Mouse (Mus musculus): ENCODE data around the gene Rsu1. TPM values are rescaled to one million over a fixed set of nuclear protein-coding genes. Genes with fewer than 3 reads are reported as not detected.
A peak's percentile ranks its signal among the peaks of the same experiment; 100 is the strongest.

Rsu1 gene
- polyA plus RNA-seq, 1 experiment from 2014 or later: 68.3 TPM

GRCm38 (mm10) chr2:13169158-13169890 lies 101.9 kb downstream of the Rsu1 start:
- Histone ChIP-seq H3K36me3 (ENCODE audit: control insufficient read depth, insufficient read depth) (no peaks in the 10 kb centered on the region), H3K27me3 (replicated peaks; ENCODE audit: control insufficient read depth, insufficient read depth, low read length) (no peaks in the 10 kb centered on the region), H3K27ac (ENCODE audit: low read depth, low read length) (no peak overlapping the region), H3K4me2 (replicated peaks; ENCODE audit: low read depth) (no peak overlapping the region), H3K9ac (ENCODE audit: low read depth, low read length) (no peak overlapping the region), H3K9me3 (ENCODE audit: control insufficient read depth) (no peaks in the 10 kb centered on the region), H3K4me1 (replicated peaks; ENCODE audit: control insufficient read depth, insufficient read depth, low read length) (no peaks in the 10 kb centered on the region), H3K4me3 (ENCODE audit: low read depth, low read length) (no peak overlapping the region)
- 89% methylated on average over 4 of the region's 4 CpGs for WGBS
- no peak for TF ChIP-seq CTCF (IDR thresholded peaks at IDR 0.05; ENCODE audit: low read depth)
- ATAC-seq: no peak

- Histone ChIP-seq H3K9ac (ENCODE audit: low read depth, low read length) (no peak overlapping the region), H3K36me3 (ENCODE audit: control insufficient read depth, insufficient read depth) (no peaks in the 10 kb centered on the region), H3K4me2 (replicated peaks; ENCODE audit: low read depth) (no peak overlapping the region), H3K4me3 (ENCODE audit: low read depth, low read length) (no peak overlapping the region), H3K27me3 (replicated peaks; ENCODE audit: control insufficient read depth, insufficient read depth, low read length) (no peaks in the 10 kb centered on the region), H3K4me1 (replicated peaks; ENCODE audit: control insufficient read depth, insufficient read depth, low read length) (no peaks in the 10 kb centered on the region), H3K27ac (ENCODE audit: low read depth, low read length) (no peak overlapping the region), H3K9me3 (ENCODE audit: control insufficient read depth) (no peaks in the 10 kb centered on the region)
- peak; percentile 64 for TF ChIP-seq CTCF (IDR thresholded peaks at IDR 0.05; ENCODE audit: low read depth)
- 49% methylated on average over 5 of the region's 5 CpGs for WGBS
- ATAC-seq: no peak
Measured at GRCm38 (mm10) chr2:13168743-13169142, 102.5 kb downstream of the Rsu1 start.

GRCm38 (mm10) chr2:13161717-13162116 lies 109.5 kb downstream of the Rsu1 start:
- ATAC-seq: no peak
- no peaks in the 10 kb centered on the region for H3K4me1 ChIP-seq (replicated peaks; ENCODE audit: control insufficient read depth, insufficient read depth, low read length)
- peaks cover 4% of the 10 kb centered on the region; the same call in 1 of the 2 replicates for H3K36me3 ChIP-seq (ENCODE audit: control insufficient read depth, insufficient read depth)
- no peak overlapping the region for H3K27ac ChIP-seq (ENCODE audit: low read depth, low read length)
- TF ChIP-seq CTCF (IDR thresholded peaks at IDR 0.05; ENCODE audit: low read depth): no peak
- no peak overlapping the region for H3K9ac ChIP-seq (ENCODE audit: low read depth, low read length)
- no peaks in the 10 kb centered on the region for H3K27me3 ChIP-seq (replicated peaks; ENCODE audit: control insufficient read depth, insufficient read depth, low read length)
- 48% methylated on average over 2 of the region's 2 CpGs for WGBS
- no peak overlapping the region for H3K4me3 ChIP-seq (ENCODE audit: low read depth, low read length)
- H3K9me3 ChIP-seq (ENCODE audit: control insufficient read depth): no peaks in the 10 kb centered on the region
- H3K4me2 ChIP-seq (replicated peaks; ENCODE audit: low read depth): no peak overlapping the region

GRCm38 (mm10) chr2:13145245-13145644 lies 126.0 kb downstream of the Rsu1 start:
- H3K27me3 ChIP-seq (replicated peaks; ENCODE audit: control insufficient read depth, insufficient read depth, low read length): no peaks in the 10 kb centered on the region
- TF ChIP-seq CTCF (IDR thresholded peaks at IDR 0.05; ENCODE audit: low read depth): no peak
- 86% methylated on average over 6 of the region's 6 CpGs for WGBS

GRCm38 (mm10) chr2:13134890-13135289 lies 136.3 kb downstream of the Rsu1 start:
- no peak overlapping the region for H3K4me3 ChIP-seq (ENCODE audit: low read depth, low read length)
- no peak overlapping the region for H3K27ac ChIP-seq (ENCODE audit: low read depth, low read length)
- H3K27me3 ChIP-seq (replicated peaks; ENCODE audit: control insufficient read depth, insufficient read depth, low read length): no peaks in the 10 kb centered on the region
- no peak for TF ChIP-seq CTCF (IDR thresholded peaks at IDR 0.05; ENCODE audit: low read depth)
- H3K9ac ChIP-seq (ENCODE audit: low read depth, low read length): no peak overlapping the region
- H3K9me3 ChIP-seq (ENCODE audit: control insufficient read depth): no peaks in the 10 kb centered on the region
- H3K36me3 ChIP-seq (ENCODE audit: control insufficient read depth, insufficient read depth): no peaks in the 10 kb centered on the region
- ATAC-seq: no peak
- no peak overlapping the region for H3K4me2 ChIP-seq (replicated peaks; ENCODE audit: low read depth)
- H3K4me1 ChIP-seq (replicated peaks; ENCODE audit: control insufficient read depth, insufficient read depth, low read length): no peaks in the 10 kb centered on the region
- WGBS: 63% methylated on average over 2 of the region's 2 CpGs

More at GRCm38 (mm10) chr2:13145245-13145644, 126.0 kb downstream of the Rsu1 start:
- H3K9ac ChIP-seq (ENCODE audit: low read depth, low read length): no peak overlapping the region
- H3K9me3 ChIP-seq (ENCODE audit: control insufficient read depth): no peaks in the 10 kb centered on the region
- no peaks in the 10 kb centered on the region for H3K4me1 ChIP-seq (replicated peaks; ENCODE audit: control insufficient read depth, insufficient read depth, low read length)
- H3K27ac ChIP-seq (ENCODE audit: low read depth, low read length): no peak overlapping the region
- no peak overlapping the region for H3K4me3 ChIP-seq (ENCODE audit: low read depth, low read length)
- H3K36me3 ChIP-seq (ENCODE audit: control insufficient read depth, insufficient read depth): no peaks in the 10 kb centered on the region
- no peak for ATAC-seq
- no peak overlapping the region for H3K4me2 ChIP-seq (replicated peaks; ENCODE audit: low read depth)

- no peak for TF ChIP-seq CTCF (IDR thresholded peaks at IDR 0.05; ENCODE audit: low read depth)
- no peak overlapping the region for H3K27ac ChIP-seq (ENCODE audit: low read depth, low read length)
- no peaks in the 10 kb centered on the region for H3K4me1 ChIP-seq (replicated peaks; ENCODE audit: control insufficient read depth, insufficient read depth, low read length)
- no peaks in the 10 kb centered on the region for H3K9me3 ChIP-seq (ENCODE audit: control insufficient read depth)
- no peaks in the 10 kb centered on the region for H3K36me3 ChIP-seq (ENCODE audit: control insufficient read depth, insufficient read depth)
- H3K4me3 ChIP-seq (ENCODE audit: low read depth, low read length): no peak overlapping the region
- WGBS: 83% methylated on average over 8 of the region's 8 CpGs
- no peak overlapping the region for H3K9ac ChIP-seq (ENCODE audit: low read depth, low read length)
- no peak for ATAC-seq
- no peak overlapping the region for H3K4me2 ChIP-seq (replicated peaks; ENCODE audit: low read depth)
- H3K27me3 ChIP-seq (replicated peaks; ENCODE audit: control insufficient read depth, insufficient read depth, low read length): no peaks in the 10 kb centered on the region
Measured at GRCm38 (mm10) chr2:13132841-13133240, 138.4 kb downstream of the Rsu1 start.
